Mouse (Mus musculus) C3H10T1/2 (cell line): ENCODE results near the gene Mcm8. TPM values are rescaled to one million over a fixed set of nuclear protein-coding genes. Genes with fewer than 3 reads are reported as not detected.

Source experiments
- polyA plus RNA-seq, 2 experiments: library from polyadenylated mRNA; unstranded; fragments of >200 nt; fragmentation: generic; extraction: Trizol; gene quantifications; one replicate each; pipeline ENCODE4 v1.2.1; 2012; ENCODE audit warnings: missing spikeins in 2 of 2

Gene Mcm8
- polyA plus RNA-seq = 1 to 10 TPM in 1 of 2 experiments, under 1 TPM in 1; 0.13 to 1.8 TPM

DNA sequence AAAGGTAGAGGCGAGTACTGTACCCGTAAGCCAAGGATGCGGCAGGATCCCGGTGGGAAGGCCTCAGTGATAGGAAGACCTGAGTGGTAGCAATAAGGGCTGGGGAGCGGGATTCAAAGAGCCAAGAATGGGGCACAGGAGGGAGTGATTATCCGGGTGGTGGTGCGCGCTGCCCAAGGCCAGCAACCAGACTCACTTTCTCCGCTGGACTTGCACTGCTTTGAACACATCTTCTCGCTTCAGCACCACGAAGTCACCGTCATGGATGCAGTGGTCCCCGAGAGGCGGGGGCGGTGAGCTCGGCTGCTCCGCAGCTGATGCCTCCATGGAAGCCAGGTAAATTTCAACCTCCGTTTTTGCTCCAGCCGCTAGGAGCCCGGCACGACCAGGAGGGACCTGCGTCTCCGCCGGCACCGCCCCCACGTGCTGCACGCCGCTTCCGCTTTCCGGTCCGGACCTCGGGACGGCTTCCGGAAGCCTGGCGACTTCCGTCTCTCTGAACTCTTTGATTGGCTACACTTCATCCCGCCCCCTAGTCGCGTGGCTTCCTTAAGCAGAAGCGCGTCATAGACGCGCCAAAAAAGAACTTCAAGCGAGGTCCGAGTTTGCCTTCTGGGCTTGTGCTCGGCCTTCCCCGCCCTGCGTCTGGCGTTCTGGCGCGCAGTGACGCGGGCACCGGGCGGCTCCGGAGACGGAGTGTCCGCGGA is at the start of gene Mcm8, which contains the start of gene Trmt6:
TSS of gene Mcm8 (plus strand) at position 534 of the 707 bp plus-strand sequence.
TSS of gene Trmt6 (minus strand) at position 448 of the 707 bp plus-strand sequence.

DNA sequence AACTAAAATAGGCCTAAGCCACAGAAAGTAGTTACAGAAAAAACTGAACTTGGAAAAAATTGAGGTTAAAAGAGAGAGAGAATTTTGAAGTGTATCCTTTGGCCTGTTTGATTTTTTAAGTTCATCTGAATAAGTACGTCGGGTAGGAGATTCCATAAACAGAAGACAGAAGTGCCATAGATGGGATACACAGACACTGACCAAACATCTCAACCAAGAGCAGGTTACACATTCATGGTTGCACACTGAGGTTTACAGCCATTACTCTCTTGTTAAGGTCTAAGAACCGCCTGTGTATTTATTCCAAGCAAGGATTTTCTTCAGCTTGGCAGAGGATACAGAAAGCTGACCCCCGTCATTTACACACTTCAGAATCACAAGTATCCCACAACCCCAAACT is 35.0 kb upstream of the Mcm8 start, which contains the start of gene Chgb:
TSS of gene Chgb (plus strand) at position 301 of the 400 bp plus-strand sequence.

DNA sequence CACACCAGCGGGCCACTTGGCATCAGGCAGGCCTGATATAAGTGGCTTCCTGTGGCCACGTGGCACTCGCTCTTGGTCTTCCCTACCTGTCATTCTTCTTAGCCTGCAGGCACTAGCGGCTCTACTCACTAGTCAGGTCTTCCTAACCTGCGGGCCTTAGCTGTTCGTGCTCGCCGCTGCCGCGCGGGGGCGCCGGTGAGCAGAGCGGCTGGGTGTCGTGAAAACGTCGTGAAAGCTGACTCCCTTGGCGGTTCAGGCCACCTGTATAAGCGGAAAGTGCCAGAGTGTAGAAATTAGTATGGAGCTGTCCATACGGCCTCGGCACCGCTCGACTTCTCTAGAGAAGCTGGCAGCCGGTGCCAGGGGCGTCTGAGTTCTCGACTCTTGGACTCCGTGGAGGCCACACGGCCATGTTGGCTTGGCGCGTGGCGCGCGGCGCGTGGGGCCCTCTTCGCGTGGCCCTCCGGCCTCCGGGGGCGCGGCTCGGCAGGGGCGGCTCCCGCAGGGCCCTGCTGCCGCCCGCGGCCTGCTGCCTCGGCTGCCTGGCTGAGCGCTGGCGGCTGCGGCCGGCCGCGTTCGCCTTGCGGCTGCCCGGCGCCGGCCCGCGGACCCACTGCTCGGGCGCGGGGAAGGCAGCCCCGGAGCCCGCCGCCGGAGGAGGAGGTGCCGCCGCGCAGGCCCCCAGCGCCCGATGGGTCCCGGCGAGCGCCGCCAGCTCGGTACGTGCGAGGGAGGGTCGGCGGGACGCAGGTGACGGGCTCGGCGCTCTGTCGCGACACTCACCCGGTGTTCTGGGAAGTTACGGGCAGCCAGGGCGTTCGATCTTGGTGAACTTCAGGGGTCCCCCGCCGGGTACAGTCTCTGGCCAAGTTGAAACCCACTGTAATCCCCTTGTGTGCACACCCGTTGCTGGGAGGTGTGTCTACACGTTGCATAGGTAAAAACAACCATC is 30.7 kb downstream of the Mcm8 start, which contains the start of gene Crls1:
TSS of gene Crls1 (plus strand) at position 260 of the 952 bp plus-strand sequence.

DNA sequence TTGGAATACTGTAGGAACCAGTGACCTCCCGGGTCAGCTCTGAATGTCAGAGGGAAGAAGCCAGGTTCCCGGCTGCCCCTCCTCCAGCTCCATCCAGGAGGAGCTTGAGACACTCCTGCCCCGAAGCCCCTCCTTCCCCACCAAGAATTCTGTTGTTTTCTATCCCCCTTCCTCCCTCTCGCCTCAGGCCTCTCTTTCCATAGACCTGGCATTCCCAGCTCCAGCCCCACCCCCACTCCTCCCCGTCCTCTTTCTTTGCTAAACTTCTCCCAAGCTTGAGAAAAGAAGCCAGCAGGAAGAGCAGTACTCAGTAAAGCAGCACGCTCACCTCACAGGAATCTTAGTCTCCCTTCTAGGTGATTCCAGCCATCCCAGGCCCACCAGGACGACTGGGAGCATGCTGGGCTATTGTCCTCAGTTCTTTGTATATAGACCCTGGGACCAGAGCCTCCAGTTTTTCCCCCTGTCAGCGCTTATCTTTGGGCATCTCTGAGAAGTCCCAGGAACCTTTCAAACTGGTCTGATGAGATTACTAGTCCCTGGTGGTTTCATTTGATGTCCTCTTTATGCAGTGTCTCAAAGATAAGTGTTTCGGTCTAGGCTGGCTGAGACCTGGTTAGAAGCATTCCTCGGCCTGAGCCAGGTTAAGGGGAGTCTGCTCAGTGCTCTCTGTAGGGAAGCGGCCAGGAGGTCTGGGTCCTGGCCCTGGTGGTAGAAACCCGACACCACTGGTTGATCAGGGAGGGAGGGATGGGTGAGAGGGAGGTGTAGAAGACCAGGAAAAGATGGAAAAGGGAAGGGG is 65.1 kb downstream of the Mcm8 start, which contains the start of gene Lrrn4:
TSS of gene Lrrn4 (minus strand) at position 48 of the 802 bp plus-strand sequence.

Other genes with a start within 250 kb of the Mcm8 start
- gene Gpcpd1, start 228.4 kb upstream of the Mcm8 start, polyA plus RNA-seq = 1 to 10 TPM in 1 of 2 experiments, under 1 TPM in 1; 0.06 to 2.3 TPM
- 1 to 10 TPM; 4.0 to 7.8 TPM for gene Shld1, start 129.2 kb upstream of the Mcm8 start, polyA plus RNA-seq
- gene Chgb, start 34.9 kb upstream of the Mcm8 start, polyA plus RNA-seq = under 1 TPM in 1 of 2 experiments, not detected in 1; 0.01 TPM
- gene Trmt6, start 86 bp upstream of the Mcm8 start, polyA plus RNA-seq = 1 to 10 TPM; 2.3 to 4.5 TPM
- gene Crls1, start 30.5 kb downstream of the Mcm8 start, polyA plus RNA-seq = 10 to 100 TPM in 1 of 2 experiments, 1 to 10 TPM in 1; 8.5 to 14.0 TPM
- gene Lrrn4, start 64.8 kb downstream of the Mcm8 start, polyA plus RNA-seq = under 1 TPM in 1 of 2 experiments, not detected in 1; 0.01 TPM
- not detected for gene Fermt1, start 129.8 kb downstream of the Mcm8 start, polyA plus RNA-seq